Mouse (Mus musculus): Measurements from ENCODE around the gene Tmem132c. TPM values are rescaled to one million over a fixed set of nuclear protein-coding genes. Genes with fewer than 3 reads are reported as not detected.

Gene Tmem132c
- polyA plus RNA-seq, 1 experiment: 0.04 TPM

DNA sequence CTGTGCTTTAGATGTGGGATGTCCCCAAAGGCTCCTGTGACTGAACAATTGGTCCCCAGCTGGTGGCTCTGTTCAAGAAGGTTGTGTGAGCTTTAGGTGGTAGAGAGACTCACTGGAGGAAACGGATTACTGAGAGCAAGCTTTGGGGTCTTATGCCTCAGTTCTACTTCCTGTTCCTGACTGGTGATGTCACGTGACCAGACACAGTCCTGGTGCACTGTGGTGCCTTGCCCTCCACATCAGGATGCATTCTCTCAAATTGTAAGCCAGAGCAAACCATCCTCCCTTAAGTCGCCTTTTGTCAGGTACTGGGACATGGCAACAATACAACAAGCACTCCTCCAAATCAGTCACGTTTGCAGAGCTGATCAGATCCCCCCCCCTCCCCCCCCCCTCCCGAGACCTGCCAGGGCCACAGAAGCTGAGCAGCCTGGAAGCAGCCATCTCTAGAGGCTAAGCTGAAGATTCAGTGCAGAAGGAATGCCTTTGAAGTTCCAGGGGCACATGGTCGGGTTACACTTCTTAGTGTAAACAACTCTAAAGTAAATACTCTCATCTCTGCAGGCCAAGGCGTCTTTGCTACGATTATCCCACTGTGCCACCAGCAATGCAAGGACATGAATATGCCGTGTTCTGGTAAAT lies 164.5 kb downstream of the Tmem132c start:
- no peak for TF ChIP-seq POLR2A (IDR thresholded peaks at IDR 0.05; ENCODE audit: low read depth, low read length)
- no peak for TF ChIP-seq CTCF (IDR thresholded peaks at IDR 0.05; ENCODE audit: extremely low read depth, insufficient read length, insufficient replicate concordance, low read depth, low read length)
- Histone ChIP-seq H3K27ac (ENCODE audit: insufficient read depth, low read depth, low read length) (no peak overlapping the region), H3K36me3 (ENCODE audit: control insufficient read depth, insufficient read depth, low read length) (no peaks in the 10 kb centered on the region), H3K4me1 (ENCODE audit: control insufficient read depth, insufficient read depth, insufficient read length, low read length) (no peaks in the 10 kb centered on the region), H3K27me3 (ENCODE audit: control insufficient read depth, insufficient read depth, low read length) (no peaks in the 10 kb centered on the region), H3K4me3 (ENCODE audit: low read depth, low read length) (no peak overlapping the region)
- WGBS: 19% methylated on average over 9 of the region's 9 CpGs

DNA sequence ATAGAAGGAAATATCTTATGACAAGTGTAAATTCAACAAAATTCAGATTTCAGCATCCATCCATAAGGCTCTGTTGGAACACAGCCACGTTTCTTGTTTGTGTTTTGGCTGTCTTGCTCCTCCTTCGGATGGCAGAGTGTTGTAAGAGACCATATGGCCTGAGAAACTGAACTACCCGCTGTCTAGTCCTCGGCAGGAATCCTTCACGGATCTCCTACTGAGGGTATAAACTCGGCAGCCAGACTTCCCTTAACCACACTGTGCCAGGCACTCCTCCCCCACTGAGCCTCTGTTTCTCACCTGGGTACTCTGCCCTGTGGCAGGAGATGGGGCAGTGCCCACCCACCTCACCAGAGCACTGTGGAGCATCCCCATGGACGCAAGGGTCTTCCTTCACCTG lies 174.9 kb downstream of the Tmem132c start:
- no peaks in the 10 kb centered on the region for H3K27me3 ChIP-seq (ENCODE audit: control insufficient read depth, insufficient read depth, low read length)
- TF ChIP-seq CTCF (IDR thresholded peaks at IDR 0.05; ENCODE audit: extremely low read depth, insufficient read length, insufficient replicate concordance, low read depth, low read length) (no peak), POLR2A (IDR thresholded peaks at IDR 0.05; ENCODE audit: low read depth, low read length) (no peak)
- no peak overlapping the region for H3K27ac ChIP-seq (ENCODE audit: insufficient read depth, low read depth, low read length)
- WGBS: 62% methylated on average over 7 of the region's 7 CpGs
- no peaks in the 10 kb centered on the region for H3K4me1 ChIP-seq (ENCODE audit: control insufficient read depth, insufficient read depth, insufficient read length, low read length)
- H3K4me3 ChIP-seq (ENCODE audit: low read depth, low read length): no peak overlapping the region
- H3K36me3 ChIP-seq (ENCODE audit: control insufficient read depth, insufficient read depth, low read length): no peaks in the 10 kb centered on the region

DNA sequence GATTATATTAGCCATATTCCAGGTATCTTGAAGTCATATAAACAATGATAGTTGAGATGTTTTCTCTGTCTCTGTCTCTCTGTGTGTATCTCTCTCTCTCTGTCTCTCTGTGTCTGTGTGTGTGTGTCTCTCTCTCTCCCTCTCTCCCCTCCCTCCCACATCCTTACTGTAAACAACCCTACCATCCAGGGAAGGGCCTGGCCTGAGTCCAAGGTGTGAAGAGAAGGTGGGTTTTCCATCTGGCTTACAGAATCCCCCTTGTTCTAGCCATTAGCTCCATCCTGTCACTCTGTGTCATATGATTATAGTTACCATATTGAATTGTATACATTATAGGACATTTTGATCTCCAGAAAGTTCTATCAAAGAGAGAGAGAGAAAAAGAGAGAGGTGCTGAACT lies 182.3 kb downstream of the Tmem132c start:
- no peak overlapping the region for H3K27ac ChIP-seq (ENCODE audit: insufficient read depth, low read depth, low read length)
- TF ChIP-seq CTCF (IDR thresholded peaks at IDR 0.05; ENCODE audit: extremely low read depth, insufficient read length, insufficient replicate concordance, low read depth, low read length) (no peak), POLR2A (IDR thresholded peaks at IDR 0.05; ENCODE audit: low read depth, low read length) (no peak)
- H3K4me3 ChIP-seq (ENCODE audit: low read depth, low read length): no peak overlapping the region
- no peaks in the 10 kb centered on the region for H3K27me3 ChIP-seq (ENCODE audit: control insufficient read depth, insufficient read depth, low read length)
- H3K36me3 ChIP-seq (ENCODE audit: control insufficient read depth, insufficient read depth, low read length): no peaks in the 10 kb centered on the region
- H3K4me1 ChIP-seq (ENCODE audit: control insufficient read depth, insufficient read depth, insufficient read length, low read length): no peaks in the 10 kb centered on the region

DNA sequence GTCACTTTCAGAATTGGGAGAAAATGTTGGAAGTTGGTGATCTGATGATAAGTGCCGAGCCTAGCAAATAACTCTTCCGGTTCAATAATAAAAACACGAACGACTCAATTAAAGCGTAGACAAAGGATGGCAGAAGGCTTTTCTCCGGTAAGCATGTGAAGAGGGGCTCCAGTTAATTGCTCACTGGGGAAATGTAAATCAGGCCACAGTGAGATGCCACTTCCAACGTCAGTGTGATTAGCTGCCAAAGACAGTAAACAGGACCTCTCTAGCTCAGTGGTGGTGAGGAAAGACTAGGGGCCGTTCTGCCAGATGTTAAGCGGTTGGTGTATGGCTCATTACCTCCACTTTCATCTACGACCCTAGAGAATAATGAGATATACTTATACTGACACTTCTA lies 187.5 kb downstream of the Tmem132c start:
- Histone ChIP-seq H3K4me1 (ENCODE audit: control insufficient read depth, insufficient read depth, insufficient read length, low read length) (no peaks in the 10 kb centered on the region), H3K4me3 (ENCODE audit: low read depth, low read length) (no peak overlapping the region), H3K27me3 (ENCODE audit: control insufficient read depth, insufficient read depth, low read length) (no peaks in the 10 kb centered on the region), H3K36me3 (ENCODE audit: control insufficient read depth, insufficient read depth, low read length) (no peaks in the 10 kb centered on the region), H3K27ac (ENCODE audit: insufficient read depth, low read depth, low read length) (no peak overlapping the region)
- 75% methylated on average over 10 of the region's 10 CpGs for WGBS
- TF ChIP-seq CTCF (IDR thresholded peaks at IDR 0.05; ENCODE audit: extremely low read depth, insufficient read length, insufficient replicate concordance, low read depth, low read length) (no peak), POLR2A (IDR thresholded peaks at IDR 0.05; ENCODE audit: low read depth, low read length) (no peak)

DNA sequence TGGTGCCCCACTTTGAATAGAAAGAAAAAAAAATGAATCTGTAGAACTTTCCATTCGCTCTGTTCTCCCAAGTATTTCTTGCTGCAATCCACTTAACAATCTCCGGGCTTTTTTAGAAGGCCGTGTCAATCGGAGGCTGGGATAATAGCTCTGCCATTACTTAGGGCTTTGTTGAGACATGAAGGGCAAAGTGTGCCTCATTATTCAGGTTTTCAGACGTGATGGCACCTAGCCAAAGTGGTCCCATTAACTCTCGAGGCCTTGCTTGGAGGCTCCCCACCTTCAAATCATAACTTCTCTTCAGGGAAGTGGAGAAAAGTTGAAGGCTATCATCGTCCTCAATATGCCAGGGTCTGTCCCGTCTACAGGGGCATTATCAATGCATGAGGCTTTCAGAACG lies 190.0 kb downstream of the Tmem132c start:
- H3K4me3 ChIP-seq (ENCODE audit: low read depth, low read length): no peak overlapping the region
- no peaks in the 10 kb centered on the region for H3K4me1 ChIP-seq (ENCODE audit: control insufficient read depth, insufficient read depth, insufficient read length, low read length)
- no peak for TF ChIP-seq CTCF (IDR thresholded peaks at IDR 0.05; ENCODE audit: extremely low read depth, insufficient read length, insufficient replicate concordance, low read depth, low read length)
- no peak for TF ChIP-seq POLR2A (IDR thresholded peaks at IDR 0.05; ENCODE audit: low read depth, low read length)
- WGBS: 73% methylated on average over 9 of the region's 9 CpGs
- H3K27ac ChIP-seq (ENCODE audit: insufficient read depth, low read depth, low read length): no peak overlapping the region
- no peaks in the 10 kb centered on the region for H3K36me3 ChIP-seq (ENCODE audit: control insufficient read depth, insufficient read depth, low read length)
- H3K27me3 ChIP-seq (ENCODE audit: control insufficient read depth, insufficient read depth, low read length): no peaks in the 10 kb centered on the region

DNA sequence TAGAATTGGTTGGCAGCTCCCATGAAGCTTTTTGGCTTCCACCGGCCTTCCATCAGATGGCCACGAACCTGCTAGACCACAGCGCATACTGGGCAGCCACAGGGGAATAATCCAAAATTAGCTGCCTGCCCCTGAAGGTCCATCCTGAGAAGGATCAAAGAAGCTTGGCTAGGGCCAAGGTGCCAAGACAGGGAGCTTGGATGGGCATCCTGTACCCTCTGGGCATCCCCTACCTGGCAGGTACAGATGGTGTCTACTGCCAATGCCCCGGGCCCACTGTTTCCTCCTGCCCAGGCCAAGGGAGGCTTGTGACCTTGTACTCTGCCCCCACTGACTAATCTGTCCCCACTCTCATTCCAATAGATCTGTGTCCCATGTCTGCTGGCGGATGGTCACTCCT lies 195.2 kb downstream of the Tmem132c start:
- Histone ChIP-seq H3K36me3 (ENCODE audit: control insufficient read depth, insufficient read depth, low read length) (no peaks in the 10 kb centered on the region), H3K27ac (ENCODE audit: insufficient read depth, low read depth, low read length) (no peak overlapping the region), H3K4me1 (ENCODE audit: control insufficient read depth, insufficient read depth, insufficient read length, low read length) (no peaks in the 10 kb centered on the region), H3K4me3 (ENCODE audit: low read depth, low read length) (no peak overlapping the region), H3K27me3 (ENCODE audit: control insufficient read depth, insufficient read depth, low read length) (no peaks in the 10 kb centered on the region)
- no peak for TF ChIP-seq POLR2A (IDR thresholded peaks at IDR 0.05; ENCODE audit: low read depth, low read length)
- no peak for TF ChIP-seq CTCF (IDR thresholded peaks at IDR 0.05; ENCODE audit: extremely low read depth, insufficient read length, insufficient replicate concordance, low read depth, low read length)
- WGBS: 85% methylated on average over 5 of the region's 5 CpGs

DNA sequence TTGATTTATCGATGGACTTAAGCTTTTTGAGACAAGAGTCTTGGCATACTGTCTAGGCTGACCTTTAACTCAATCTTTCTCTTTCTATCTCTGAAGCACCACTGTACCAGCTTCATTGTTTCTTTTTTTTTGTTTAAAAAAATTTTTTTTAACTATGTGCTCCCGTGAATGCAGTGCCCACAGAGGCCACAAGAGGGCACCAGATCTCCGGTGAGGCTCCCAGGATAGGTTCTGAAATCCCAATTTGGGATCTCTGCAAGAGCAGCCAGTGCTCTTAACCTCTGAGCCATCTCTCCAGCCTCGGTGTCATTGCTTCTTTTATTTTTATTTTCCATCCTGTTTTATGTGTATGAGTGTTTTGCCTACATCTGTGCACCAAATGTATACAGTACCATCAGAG lies 197.0 kb downstream of the Tmem132c start:
- no peak overlapping the region for H3K27ac ChIP-seq (ENCODE audit: insufficient read depth, low read depth, low read length)
- H3K36me3 ChIP-seq (ENCODE audit: control insufficient read depth, insufficient read depth, low read length): no peaks in the 10 kb centered on the region
- no peaks in the 10 kb centered on the region for H3K4me1 ChIP-seq (ENCODE audit: control insufficient read depth, insufficient read depth, insufficient read length, low read length)
- TF ChIP-seq POLR2A (IDR thresholded peaks at IDR 0.05; ENCODE audit: low read depth, low read length) (no peak), CTCF (IDR thresholded peaks at IDR 0.05; ENCODE audit: extremely low read depth, insufficient read length, insufficient replicate concordance, low read depth, low read length) (no peak)
- H3K4me3 ChIP-seq (ENCODE audit: low read depth, low read length): no peak overlapping the region
- 77% methylated on average over 4 of the region's 4 CpGs for WGBS
- no peaks in the 10 kb centered on the region for H3K27me3 ChIP-seq (ENCODE audit: control insufficient read depth, insufficient read depth, low read length)

All from small intestine, adult 2 months (tissue).